Mouse (Mus musculus) cortical plate, adult 2 months (tissue): ENCODE measurements at regions not wholly inside any gene's neighbourhood (a gene's known extent, or its start where the extent isn't known, plus 50 kb on each side); places are given as distances from the start of the nearest gene placed in this dataset.

ENCODE experiments used
- H3K27ac ChIP-seq: fragments of 200-500 bp; 2 replicates; pipeline ENCODE4 v1.5.1; 2012; ENCODE audit warnings: low read length, control low read depth, inconsistent platforms; ENCODE audit not compliant: insufficient read depth
- H3K4me1 ChIP-seq: fragments of 200-500 bp; 2 replicates; pipeline ENCODE4 v1.6.1; 2011; ENCODE audit warnings: low read length; ENCODE audit not compliant: control insufficient read depth, insufficient read depth
- H3K4me3 ChIP-seq: fragments of 200-500 bp; 2 replicates; pipeline ENCODE4 v1.5.1; 2011; ENCODE audit warnings: mild to moderate bottlenecking, low read length, control low read depth; ENCODE audit not compliant: insufficient read depth
- CTCF ChIP-seq: fragments of 200-500 bp; IDR thresholded peaks from 2 replicates; pipeline ENCODE4 v1.5.1; 2011; ENCODE audit warnings: mild to moderate bottlenecking, control low read depth, low read length; ENCODE audit not compliant: insufficient read depth; ENCODE audit errors: extremely low read depth
- POLR2A ChIP-seq: fragments of 200-500 bp; IDR thresholded peaks from 2 replicates; pipeline ENCODE4 v1.6.1; 2011; ENCODE audit warnings: mild to moderate bottlenecking, low read length, control low read depth; ENCODE audit not compliant: insufficient read depth; ENCODE audit errors: extremely low read depth

DNA sequence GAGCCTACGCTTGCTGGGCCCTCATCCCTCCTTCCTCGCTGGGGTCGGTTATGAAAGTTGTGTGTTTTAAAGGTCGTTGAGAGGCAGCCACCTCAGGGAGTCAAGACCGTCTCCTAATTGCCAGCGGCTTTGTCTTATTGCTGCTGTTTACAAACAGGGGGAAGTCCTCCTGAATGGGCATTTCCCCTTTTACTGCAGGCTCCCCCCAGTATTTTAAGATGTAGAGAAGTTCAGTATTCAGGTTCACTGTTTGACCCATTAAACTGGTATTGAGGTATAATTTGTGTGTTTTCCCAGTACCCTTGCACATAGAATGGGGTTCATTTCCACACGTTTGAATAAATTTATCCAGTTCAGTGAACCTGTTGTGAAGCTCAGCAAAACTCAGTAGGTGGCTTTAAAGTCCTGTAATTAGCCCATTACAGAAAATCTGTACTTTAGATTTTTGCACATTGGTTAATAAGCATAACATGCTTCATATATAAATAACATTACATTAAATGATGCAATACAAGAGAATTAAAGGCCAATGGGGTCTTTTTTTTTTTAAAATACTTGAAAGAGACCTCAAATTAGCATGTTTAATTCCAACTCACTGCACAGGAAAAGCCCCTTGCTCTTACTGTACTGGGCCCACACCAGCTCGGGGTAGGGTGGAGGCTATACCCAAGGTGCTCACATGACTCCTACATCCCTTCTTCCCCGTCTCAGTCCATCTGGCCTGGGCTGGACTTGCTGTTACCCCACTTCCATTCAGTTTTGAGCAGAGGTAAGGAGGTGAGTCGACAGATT lies 63.7 kb downstream of the Nkx2-1 start:
- no peaks in the 10 kb centered on the region for H3K4me1 ChIP-seq
- no peak overlapping the region for H3K4me3 ChIP-seq
- H3K27ac ChIP-seq: no peak overlapping the region
- TF ChIP-seq POLR2A: no peak
- no peak for TF ChIP-seq CTCF

GRCm38 (mm10) chr12:56470932-56471500 lies 65.7 kb downstream of the Nkx2-1 start:
- no peak for TF ChIP-seq POLR2A
- TF ChIP-seq CTCF: no peak
- H3K4me3 ChIP-seq: no peak overlapping the region

DNA sequence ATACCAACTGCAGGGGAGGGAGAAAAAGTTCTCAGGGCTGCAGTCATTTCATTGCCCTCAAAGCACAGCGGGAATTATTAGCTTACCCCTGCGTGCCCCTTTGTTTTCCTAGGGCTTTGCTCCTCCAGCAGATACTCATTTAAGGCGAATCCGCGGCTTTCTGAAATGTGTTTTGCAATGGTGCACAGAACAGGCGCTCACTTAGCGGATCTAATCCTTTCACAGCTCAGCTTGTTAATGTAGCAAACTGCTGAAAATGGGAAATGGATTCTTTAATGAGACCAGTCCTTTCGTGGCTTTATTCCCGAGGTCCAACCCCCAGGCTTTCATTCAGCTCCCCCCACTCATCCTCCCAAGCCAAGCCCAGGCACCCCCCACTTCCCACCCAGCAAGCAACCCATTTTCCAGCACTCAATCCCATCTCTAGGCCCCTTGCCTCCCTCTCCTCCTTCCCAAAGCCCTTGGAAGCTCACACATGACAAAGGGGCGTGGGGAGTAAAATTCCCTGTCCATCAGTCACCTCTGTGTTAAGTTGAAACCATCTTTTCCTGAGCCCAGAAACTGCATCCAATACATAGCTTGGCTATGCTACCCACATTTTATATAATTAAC lies 77.1 kb downstream of the Nkx2-1 start:
- H3K4me1 ChIP-seq: no peaks in the 10 kb centered on the region
- TF ChIP-seq CTCF (no peak), POLR2A (no peak)
- H3K4me3 ChIP-seq: no peak overlapping the region
- no peak overlapping the region for H3K27ac ChIP-seq

More at GRCm38 (mm10) chr12:56470932-56471500, 65.7 kb downstream of the Nkx2-1 start:
- no peaks in the 10 kb centered on the region for H3K4me1 ChIP-seq
- no peak overlapping the region for H3K27ac ChIP-seq

DNA sequence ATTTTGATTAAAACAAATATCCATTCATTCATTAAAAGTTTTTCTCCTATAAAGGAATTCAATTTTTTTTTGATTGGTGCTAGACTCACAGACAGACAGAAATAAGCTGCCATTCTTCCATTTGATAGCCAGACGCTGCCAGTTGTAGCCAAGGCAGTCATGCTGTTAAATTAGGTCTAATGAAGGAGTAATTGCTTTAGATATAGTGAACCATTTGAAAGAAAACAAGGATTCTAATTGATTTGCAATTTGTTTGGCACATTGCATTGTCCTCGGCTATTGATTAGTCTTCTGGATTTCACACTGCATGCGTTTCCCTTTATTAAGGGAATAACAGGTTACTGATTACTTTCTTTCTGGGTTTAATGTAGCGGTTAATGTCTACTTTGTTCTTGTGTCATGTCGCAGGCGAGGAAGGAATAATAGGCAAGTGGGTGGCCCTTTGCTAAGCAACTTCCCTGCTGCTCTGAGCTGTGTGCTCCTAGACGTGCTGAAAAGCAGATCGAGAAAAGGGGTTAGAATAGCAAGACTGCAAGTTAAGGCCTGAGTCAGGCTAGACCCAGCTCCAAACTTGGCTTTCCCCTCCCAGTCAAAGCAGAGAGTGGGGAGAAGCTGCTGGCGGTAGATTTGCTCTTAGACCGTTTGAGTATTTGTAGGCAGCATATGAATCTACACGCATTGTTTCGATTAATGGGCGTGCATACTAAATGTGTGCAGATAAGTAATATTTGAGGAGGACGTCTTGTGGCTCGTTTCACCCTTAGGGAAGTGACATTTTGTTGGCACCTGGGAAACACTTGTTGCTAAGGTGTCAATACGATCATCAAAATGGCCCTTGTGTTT lies 77.8 kb downstream of the Nkx2-1 start:
- Histone ChIP-seq H3K4me1 (no peaks in the 10 kb centered on the region), H3K4me3 (no peak overlapping the region), H3K27ac (no peak overlapping the region)
- TF ChIP-seq POLR2A: no peak
- no peak for TF ChIP-seq CTCF

- TF ChIP-seq POLR2A (no peak), CTCF (no peak)
Observed at GRCm38 (mm10) chr12:56457951-56458350, 78.8 kb downstream of the Nkx2-1 start.

DNA sequence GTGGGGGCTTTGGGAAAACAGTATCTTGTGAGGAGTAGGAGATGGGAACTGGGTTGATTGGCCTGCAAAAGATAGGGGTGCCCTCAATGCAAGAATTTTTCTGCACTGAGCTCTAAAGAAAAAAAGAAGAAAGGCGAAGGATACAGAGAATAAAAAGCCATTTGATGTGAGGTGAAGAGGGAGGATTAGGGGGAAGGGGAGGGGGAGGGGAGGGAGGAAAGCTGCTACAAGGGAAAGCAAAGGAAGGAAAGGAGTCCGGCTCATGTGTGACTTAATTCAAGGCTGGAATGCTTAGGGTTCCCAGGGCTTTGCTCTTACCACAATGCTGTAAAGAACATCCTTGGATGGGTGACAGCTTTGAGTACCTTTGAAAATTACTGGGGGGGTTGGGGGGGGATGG lies 79.4 kb downstream of the Nkx2-1 start:
- TF ChIP-seq CTCF (no peak), POLR2A (no peak)
- Histone ChIP-seq H3K4me1 (no peaks in the 10 kb centered on the region), H3K27ac (no peak overlapping the region), H3K4me3 (no peak overlapping the region)

More at GRCm38 (mm10) chr12:56457951-56458350, 78.8 kb downstream of the Nkx2-1 start:
- no peaks in the 10 kb centered on the region for H3K4me1 ChIP-seq
- H3K4me3 ChIP-seq: no peak overlapping the region
- H3K27ac ChIP-seq: no peak overlapping the region

DNA sequence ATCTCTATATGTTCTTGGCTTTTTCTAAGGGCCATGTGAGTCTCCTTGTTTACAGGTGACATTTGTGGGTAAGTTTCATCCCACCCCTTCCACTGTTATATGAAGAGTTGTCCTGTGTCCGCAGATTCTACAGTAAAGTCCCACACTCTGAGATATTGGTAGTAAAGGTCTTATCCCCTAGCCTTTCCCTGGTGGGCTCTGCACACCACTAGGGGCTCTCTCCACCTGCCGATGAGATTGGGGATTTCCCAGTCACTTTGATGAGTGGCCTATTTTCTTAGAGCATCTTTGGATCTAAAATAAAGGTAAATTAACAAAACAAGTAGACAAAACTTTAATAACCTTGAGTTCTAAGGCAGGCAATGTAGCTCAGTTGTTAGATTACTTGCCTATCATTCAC lies 86.4 kb downstream of the Nkx2-1 start:
- Histone ChIP-seq H3K27ac (no peak overlapping the region), H3K4me3 (no peak overlapping the region), H3K4me1 (no peaks in the 10 kb centered on the region)
- no peak for TF ChIP-seq POLR2A
- no peak for TF ChIP-seq CTCF

GRCm38 (mm10) chr12:56448786-56449564 lies 87.7 kb downstream of the Nkx2-1 start:
- H3K4me3 ChIP-seq: no peak overlapping the region
- H3K27ac ChIP-seq: no peak overlapping the region
- no peaks in the 10 kb centered on the region for H3K4me1 ChIP-seq
- no peak for TF ChIP-seq POLR2A
- no peak for TF ChIP-seq CTCF
